Mouse (Mus musculus) stomach, postnatal 0 days (tissue): ENCODE results near the gene Adam1b.

Source experiments
- CTCF ChIP-seq: IDR thresholded peaks from 2 replicates; pipeline ENCODE4 v1.5.1; 2016; ENCODE audit warnings: antibody characterized with exemption, low read depth, mild to moderate bottlenecking, moderate library complexity
- EP300 ChIP-seq: optimal IDR thresholded peaks from 2 replicates; pipeline ENCODE3; 2016; ENCODE audit warnings: antibody characterized with exemption

DNA sequence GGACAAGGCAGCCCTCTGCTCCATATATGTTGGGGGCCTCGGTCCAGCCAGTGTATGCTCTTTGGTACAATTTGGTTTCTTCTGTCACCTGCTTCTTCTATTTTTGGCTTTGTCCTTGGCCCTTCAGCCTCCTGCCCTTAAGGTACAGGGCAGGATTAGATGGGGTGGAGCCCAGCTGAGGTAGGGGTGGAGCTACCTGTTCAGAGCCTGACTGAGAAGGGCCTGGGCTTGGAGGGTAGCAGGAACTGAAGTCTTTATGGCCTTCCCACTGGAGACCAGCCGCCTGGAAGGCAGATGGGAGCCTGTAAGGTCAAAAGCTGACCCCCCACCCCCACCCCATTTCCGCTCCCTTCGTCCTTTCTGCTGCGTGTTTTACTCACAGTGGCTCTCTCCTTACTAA lies 40.3 kb downstream of the Adam1b start:
- TF ChIP-seq CTCF (no peak), EP300 (no peak)
